Mouse (Mus musculus): ENCODE measurements at regions not wholly inside any gene's neighbourhood (a gene's known extent, or its start where the extent isn't known, plus 50 kb on each side); places are given as distances from the start of the nearest gene placed in this dataset.

- no peak for DNase-seq (ENCODE audit: low spot score)
- Histone ChIP-seq H3K4me2 (ENCODE audit: low read depth) (no peak overlapping the region), H3K9me3 (ENCODE audit: control insufficient read depth, low read length) (no peaks in the 10 kb centered on the region), H3K4me3 (ENCODE audit: low read depth, low read length) (no peak overlapping the region), H3K4me1 (ENCODE audit: control insufficient read depth, insufficient read depth, low read length) (no peaks in the 10 kb centered on the region), H3K9ac (ENCODE audit: low read length) (no peak overlapping the region), H3K36me3 (ENCODE audit: control insufficient read depth, insufficient read depth, low read length) (no peaks in the 10 kb centered on the region), H3K27ac (ENCODE audit: low read depth, low read length) (no peak overlapping the region), H3K27me3 (ENCODE audit: control insufficient read depth, insufficient read depth, low read length) (no peaks in the 10 kb centered on the region)
- no peak for ATAC-seq (ENCODE audit: insufficient read depth, low FRiP score, low TSS enrichment)
- WGBS = 77% methylated on average over 2 of the region's 2 CpGs
Observed at GRCm38 (mm10) chr5:119204736-119205135, 465.7 kb upstream of the Tbx3 start.

- no peaks in the 10 kb centered on the region for H3K27me3 ChIP-seq (ENCODE audit: control insufficient read depth, insufficient read depth, low read length)
- no peaks in the 10 kb centered on the region for H3K36me3 ChIP-seq (ENCODE audit: control insufficient read depth, insufficient read depth, low read length)
- no peak for DNase-seq (ENCODE audit: low spot score)
- H3K9me3 ChIP-seq (ENCODE audit: control insufficient read depth, low read length) = no peaks in the 10 kb centered on the region
- 77% methylated on average over 13 of the region's 13 CpGs for WGBS
- no peak overlapping the region for H3K27ac ChIP-seq (ENCODE audit: low read depth, low read length)
- H3K4me3 ChIP-seq (ENCODE audit: low read depth, low read length) = no peak overlapping the region
- no peak overlapping the region for H3K4me2 ChIP-seq (ENCODE audit: low read depth)
- no peak for ATAC-seq (ENCODE audit: insufficient read depth, low FRiP score, low TSS enrichment)
- no peak overlapping the region for H3K9ac ChIP-seq (ENCODE audit: low read length)
- H3K4me1 ChIP-seq (ENCODE audit: control insufficient read depth, insufficient read depth, low read length) = no peaks in the 10 kb centered on the region
Observed at GRCm38 (mm10) chr5:119208077-119208476, 462.4 kb upstream of the Tbx3 start.

- Histone ChIP-seq H3K27me3 (ENCODE audit: control insufficient read depth, insufficient read depth, low read length) (no peaks in the 10 kb centered on the region), H3K9me3 (ENCODE audit: control insufficient read depth, low read length) (0 out of 2 replicates have a peak, but pooled peaks cover 4% of the 10 kb centered on the region), H3K27ac (ENCODE audit: low read depth, low read length) (no peak overlapping the region), H3K36me3 (ENCODE audit: control insufficient read depth, insufficient read depth, low read length) (no peaks in the 10 kb centered on the region), H3K4me1 (ENCODE audit: control insufficient read depth, insufficient read depth, low read length) (no peaks in the 10 kb centered on the region; the same call in 1 of the 2 replicates), H3K4me2 (ENCODE audit: low read depth) (no peak overlapping the region), H3K4me3 (ENCODE audit: low read depth, low read length) (no peak overlapping the region), H3K9ac (ENCODE audit: low read length) (no peak overlapping the region)
- 81% methylated on average over 4 of the region's 4 CpGs for WGBS
- ATAC-seq (ENCODE audit: insufficient read depth, low FRiP score, low TSS enrichment) (no peak), DNase-seq (ENCODE audit: low spot score) (no peak)
Observed at GRCm38 (mm10) chr5:119213196-119213595, 457.3 kb upstream of the Tbx3 start.

GRCm38 (mm10) chr5:119213692-119214357, 456.6 kb upstream of the Tbx3 start:
- H3K9ac ChIP-seq (ENCODE audit: low read length) = no peak overlapping the region
- H3K4me3 ChIP-seq (ENCODE audit: low read depth, low read length) = no peak overlapping the region
- 0 out of 2 replicates have a peak, but pooled peaks cover 4% of the 10 kb centered on the region for H3K9me3 ChIP-seq (ENCODE audit: control insufficient read depth, low read length)
- no peaks in the 10 kb centered on the region for H3K27me3 ChIP-seq (ENCODE audit: control insufficient read depth, insufficient read depth, low read length)
- H3K4me1 ChIP-seq (ENCODE audit: control insufficient read depth, insufficient read depth, low read length) = no peaks in the 10 kb centered on the region; the same call in 1 of the 2 replicates
- H3K27ac ChIP-seq (ENCODE audit: low read depth, low read length) = no peak overlapping the region
- no peaks in the 10 kb centered on the region for H3K36me3 ChIP-seq (ENCODE audit: control insufficient read depth, insufficient read depth, low read length)
- DNase-seq (ENCODE audit: low spot score) (no peak), ATAC-seq (ENCODE audit: insufficient read depth, low FRiP score, low TSS enrichment) (no peak)
- 60% methylated on average over 7 of the region's 7 CpGs for WGBS
- no peak overlapping the region for H3K4me2 ChIP-seq (ENCODE audit: low read depth)

- H3K4me1 ChIP-seq (ENCODE audit: control insufficient read depth, insufficient read depth, low read length) = no peaks in the 10 kb centered on the region; the same call in 1 of the 2 replicates
- ATAC-seq (ENCODE audit: insufficient read depth, low FRiP score, low TSS enrichment) (no peak), DNase-seq (ENCODE audit: low spot score) (no peak)
- no peak overlapping the region for H3K9ac ChIP-seq (ENCODE audit: low read length)
- no peaks in the 10 kb centered on the region for H3K27me3 ChIP-seq (ENCODE audit: control insufficient read depth, insufficient read depth, low read length)
- no peaks in the 10 kb centered on the region for H3K36me3 ChIP-seq (ENCODE audit: control insufficient read depth, insufficient read depth, low read length)
- H3K27ac ChIP-seq (ENCODE audit: low read depth, low read length) = no peak overlapping the region
- H3K9me3 ChIP-seq (ENCODE audit: control insufficient read depth, low read length) = 0 out of 2 replicates have a peak, but pooled peaks cover 4% of the 10 kb centered on the region
- no peak overlapping the region for H3K4me3 ChIP-seq (ENCODE audit: low read depth, low read length)
- 95% methylated on average over 9 of the region's 9 CpGs for WGBS
- H3K4me2 ChIP-seq (ENCODE audit: low read depth) = no peak overlapping the region
Observed at GRCm38 (mm10) chr5:119214937-119215336, 455.5 kb upstream of the Tbx3 start.

GRCm38 (mm10) chr5:119215364-119215763, 455.1 kb upstream of the Tbx3 start:
- H3K9me3 ChIP-seq (ENCODE audit: control insufficient read depth, low read length) = 0 out of 2 replicates have a peak, but pooled peaks cover 4% of the 10 kb centered on the region
- 80% methylated on average over 10 of the region's 10 CpGs for WGBS
- no peak overlapping the region for H3K4me3 ChIP-seq (ENCODE audit: low read depth, low read length)
- no peaks in the 10 kb centered on the region for H3K27me3 ChIP-seq (ENCODE audit: control insufficient read depth, insufficient read depth, low read length)
- no peaks in the 10 kb centered on the region; the same call in 1 of the 2 replicates for H3K4me1 ChIP-seq (ENCODE audit: control insufficient read depth, insufficient read depth, low read length)
- H3K36me3 ChIP-seq (ENCODE audit: control insufficient read depth, insufficient read depth, low read length) = no peaks in the 10 kb centered on the region
- H3K27ac ChIP-seq (ENCODE audit: low read depth, low read length) = no peak overlapping the region
- H3K9ac ChIP-seq (ENCODE audit: low read length) = no peak overlapping the region
- no peak for DNase-seq (ENCODE audit: low spot score)
- ATAC-seq (ENCODE audit: insufficient read depth, low FRiP score, low TSS enrichment) = no peak
- no peak overlapping the region for H3K4me2 ChIP-seq (ENCODE audit: low read depth)

- Histone ChIP-seq H3K4me3 (ENCODE audit: low read depth, low read length) (no peak overlapping the region), H3K4me1 (ENCODE audit: control insufficient read depth, insufficient read depth, low read length) (no peaks in the 10 kb centered on the region; the same call in 1 of the 2 replicates), H3K27me3 (ENCODE audit: control insufficient read depth, insufficient read depth, low read length) (no peaks in the 10 kb centered on the region), H3K9me3 (ENCODE audit: control insufficient read depth, low read length) (0 out of 2 replicates have a peak, but pooled peaks cover 4% of the 10 kb centered on the region), H3K36me3 (ENCODE audit: control insufficient read depth, insufficient read depth, low read length) (no peaks in the 10 kb centered on the region), H3K4me2 (ENCODE audit: low read depth) (no peak overlapping the region), H3K27ac (ENCODE audit: low read depth, low read length) (no peak overlapping the region), H3K9ac (ENCODE audit: low read length) (no peak overlapping the region)
- 83% methylated on average over 3 of the region's 3 CpGs for WGBS
- ATAC-seq (ENCODE audit: insufficient read depth, low FRiP score, low TSS enrichment) (no peak), DNase-seq (ENCODE audit: low spot score) (no peak)
Observed at GRCm38 (mm10) chr5:119216146-119216545, 454.3 kb upstream of the Tbx3 start.

GRCm38 (mm10) chr5:119217077-119217476, 453.4 kb upstream of the Tbx3 start:
- Histone ChIP-seq H3K9ac (ENCODE audit: low read length) (no peak overlapping the region), H3K4me3 (ENCODE audit: low read depth, low read length) (no peak overlapping the region), H3K4me2 (ENCODE audit: low read depth) (no peak overlapping the region), H3K27ac (ENCODE audit: low read depth, low read length) (no peak overlapping the region), H3K36me3 (ENCODE audit: control insufficient read depth, insufficient read depth, low read length) (no peaks in the 10 kb centered on the region), H3K9me3 (ENCODE audit: control insufficient read depth, low read length) (0 out of 2 replicates have a peak, but pooled peaks cover 4% of the 10 kb centered on the region), H3K4me1 (ENCODE audit: control insufficient read depth, insufficient read depth, low read length) (no peaks in the 10 kb centered on the region; the same call in 1 of the 2 replicates), H3K27me3 (ENCODE audit: control insufficient read depth, insufficient read depth, low read length) (no peaks in the 10 kb centered on the region)
- no peak for DNase-seq (ENCODE audit: low spot score)
- ATAC-seq (ENCODE audit: insufficient read depth, low FRiP score, low TSS enrichment) = no peak
- 68% methylated on average over 9 of the region's 9 CpGs for WGBS

- 93% methylated on average over 5 of the region's 5 CpGs for WGBS
- Histone ChIP-seq H3K4me2 (ENCODE audit: low read depth) (no peak overlapping the region), H3K9ac (ENCODE audit: low read length) (no peak overlapping the region), H3K4me1 (ENCODE audit: control insufficient read depth, insufficient read depth, low read length) (no peaks in the 10 kb centered on the region), H3K27ac (ENCODE audit: low read depth, low read length) (no peak overlapping the region), H3K36me3 (ENCODE audit: control insufficient read depth, insufficient read depth, low read length) (no peaks in the 10 kb centered on the region), H3K9me3 (ENCODE audit: control insufficient read depth, low read length) (no peaks in the 10 kb centered on the region), H3K27me3 (ENCODE audit: control insufficient read depth, insufficient read depth, low read length) (no peaks in the 10 kb centered on the region), H3K4me3 (ENCODE audit: low read depth, low read length) (no peak overlapping the region)
- DNase-seq (ENCODE audit: low spot score) = no peak
- ATAC-seq (ENCODE audit: insufficient read depth, low FRiP score, low TSS enrichment) = no peak
Observed at GRCm38 (mm10) chr5:119228691-119229090, 441.8 kb upstream of the Tbx3 start.

All from neural tube, embryonic 11.5 days (tissue).